Mouse (Mus musculus): ENCODE measurements around the gene Ptpn6. TPM values are rescaled to one million over a fixed set of nuclear protein-coding genes. Genes with fewer than 3 reads are reported as not detected.

Ptpn6 gene
- polyA plus RNA-seq, 1 experiment from 2014 or later, result 4.0 TPM

- H3K27ac ChIP-seq (ENCODE audit: low read length), result no peak overlapping the region
- H3K4me1 ChIP-seq (ENCODE audit: control insufficient read depth, insufficient read depth, low read length), result no peaks in the 10 kb centered on the region
- no peak overlapping the region for H3K9ac ChIP-seq (ENCODE audit: low read depth, low read length)
- H3K27me3 ChIP-seq (ENCODE audit: control insufficient read depth, insufficient read depth, low read depth, low read length), result no peaks in the 10 kb centered on the region
- no peak overlapping the region for H3K4me2 ChIP-seq (ENCODE audit: low read length)
- no peaks in the 10 kb centered on the region for H3K9me3 ChIP-seq (replicated peaks; ENCODE audit: control insufficient read depth, low read length, poor library complexity, severe bottlenecking)
- H3K4me3 ChIP-seq (ENCODE audit: low read depth, low read length), result no peak overlapping the region
- no peak for ATAC-seq
- 77% methylated on average over 8 of the region's 8 CpGs for WGBS
- peaks cover 14% of the 10 kb centered on the region for H3K36me3 ChIP-seq (ENCODE audit: control insufficient read depth, insufficient read depth, low read length)
These were observed 37.2 kb downstream of the Ptpn6 start for GRCm38 (mm10) chr6:124701338-124701737.

DNA sequence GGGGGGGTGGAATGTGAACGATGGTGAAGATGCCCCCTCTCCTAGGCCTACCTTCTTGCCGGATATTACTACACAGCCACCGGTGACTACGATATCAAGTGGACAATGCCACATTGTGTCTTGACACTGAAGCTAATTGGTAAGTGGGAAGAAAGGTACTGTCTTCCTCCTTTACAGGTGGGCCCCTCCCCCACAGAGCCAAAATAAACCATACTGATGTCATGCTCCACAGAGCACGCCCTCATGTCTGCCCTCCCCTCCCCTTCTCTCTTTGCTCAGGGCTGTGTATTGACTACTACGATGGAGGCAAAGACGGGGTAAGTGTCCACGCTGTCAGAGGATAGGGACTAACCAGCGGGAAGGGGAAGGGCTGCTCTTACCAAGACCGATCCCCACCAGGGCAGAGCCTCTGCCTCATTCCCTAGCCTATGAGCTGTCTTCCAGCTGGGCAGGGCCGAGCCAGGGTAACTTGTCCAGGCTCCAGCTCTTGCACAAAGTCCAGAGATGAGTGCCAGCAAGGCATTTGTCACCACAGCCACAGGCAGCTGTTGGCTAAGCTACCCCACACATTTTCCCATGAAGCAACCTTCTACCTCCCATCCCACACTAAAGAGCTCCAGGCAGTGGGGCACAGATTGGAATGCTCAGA, 38.4 kb downstream of the Ptpn6 start:
- Histone ChIP-seq H3K27me3 (ENCODE audit: control insufficient read depth, insufficient read depth, low read depth, low read length) (no peaks in the 10 kb centered on the region), H3K27ac (ENCODE audit: low read length) (no peak overlapping the region), H3K9me3 (replicated peaks; ENCODE audit: control insufficient read depth, low read length, poor library complexity, severe bottlenecking) (no peaks in the 10 kb centered on the region), H3K4me2 (ENCODE audit: low read length) (no peak overlapping the region), H3K9ac (ENCODE audit: low read depth, low read length) (no peak overlapping the region), H3K4me1 (ENCODE audit: control insufficient read depth, insufficient read depth, low read length) (no peaks in the 10 kb centered on the region), H3K36me3 (ENCODE audit: control insufficient read depth, insufficient read depth, low read length) (peaks cover 14% of the 10 kb centered on the region), H3K4me3 (ENCODE audit: low read depth, low read length) (no peak overlapping the region)
- WGBS, result 89% methylated on average over 11 of the region's 11 CpGs
- ATAC-seq, result no peak; the same call in 1 of the 2 replicates

DNA sequence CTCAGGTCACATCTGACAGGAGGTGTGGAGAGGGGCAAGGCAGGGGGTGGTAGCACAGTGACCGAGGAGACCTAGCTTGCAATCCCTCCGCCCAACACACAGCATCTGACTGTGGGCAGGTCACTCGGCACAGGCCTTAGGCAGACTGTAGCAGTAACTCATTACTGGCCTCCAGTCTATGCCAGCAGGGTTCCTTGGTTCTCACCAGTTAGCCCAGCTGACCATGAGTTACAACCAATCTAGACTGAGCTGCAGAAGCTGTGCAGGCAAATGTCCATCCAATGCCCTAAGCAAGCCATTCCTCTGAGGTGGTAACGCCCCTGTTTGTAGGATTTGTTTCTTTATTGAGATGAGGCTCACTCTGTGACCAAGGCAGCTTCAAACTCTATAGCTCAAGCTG, 39.1 kb downstream of the Ptpn6 start:
- peaks cover 14% of the 10 kb centered on the region for H3K36me3 ChIP-seq (ENCODE audit: control insufficient read depth, insufficient read depth, low read length)
- no peak overlapping the region for H3K9ac ChIP-seq (ENCODE audit: low read depth, low read length)
- ATAC-seq, result no peak
- 91% methylated on average over 4 of the region's 4 CpGs for WGBS
- no peaks in the 10 kb centered on the region for H3K27me3 ChIP-seq (ENCODE audit: control insufficient read depth, insufficient read depth, low read depth, low read length)
- H3K27ac ChIP-seq (ENCODE audit: low read length), result no peak overlapping the region
- no peak overlapping the region for H3K4me2 ChIP-seq (ENCODE audit: low read length)
- no peak overlapping the region for H3K4me3 ChIP-seq (ENCODE audit: low read depth, low read length)
- H3K4me1 ChIP-seq (ENCODE audit: control insufficient read depth, insufficient read depth, low read length), result no peaks in the 10 kb centered on the region
- no peaks in the 10 kb centered on the region for H3K9me3 ChIP-seq (replicated peaks; ENCODE audit: control insufficient read depth, low read length, poor library complexity, severe bottlenecking)

- no peak for ATAC-seq
- Histone ChIP-seq H3K36me3 (ENCODE audit: control insufficient read depth, insufficient read depth, low read length) (peaks cover 12% of the 10 kb centered on the region), H3K4me2 (ENCODE audit: low read length) (no peak overlapping the region), H3K27ac (ENCODE audit: low read length) (no peak overlapping the region), H3K27me3 (ENCODE audit: control insufficient read depth, insufficient read depth, low read depth, low read length) (no peaks in the 10 kb centered on the region), H3K9me3 (replicated peaks; ENCODE audit: control insufficient read depth, low read length, poor library complexity, severe bottlenecking) (no peaks in the 10 kb centered on the region), H3K4me1 (ENCODE audit: control insufficient read depth, insufficient read depth, low read length) (no peaks in the 10 kb centered on the region), H3K4me3 (ENCODE audit: low read depth, low read length) (no peak overlapping the region), H3K9ac (ENCODE audit: low read depth, low read length) (no peak overlapping the region)
- 86% methylated on average over 6 of the region's 6 CpGs for WGBS
These were observed 39.8 kb downstream of the Ptpn6 start for GRCm38 (mm10) chr6:124698751-124699150.

GRCm38 (mm10) chr6:124696441-124697150, 41.9 kb downstream of the Ptpn6 start:
- no peaks in the 10 kb centered on the region for H3K4me1 ChIP-seq (ENCODE audit: control insufficient read depth, insufficient read depth, low read length)
- H3K4me3 ChIP-seq (ENCODE audit: low read depth, low read length), result no peak overlapping the region
- 0 out of 2 replicates have a peak, but pooled peaks cover 3% of the 10 kb centered on the region for H3K36me3 ChIP-seq (ENCODE audit: control insufficient read depth, insufficient read depth, low read length)
- no peaks in the 10 kb centered on the region for H3K27me3 ChIP-seq (ENCODE audit: control insufficient read depth, insufficient read depth, low read depth, low read length)
- H3K9me3 ChIP-seq (replicated peaks; ENCODE audit: control insufficient read depth, low read length, poor library complexity, severe bottlenecking), result no peaks in the 10 kb centered on the region
- H3K27ac ChIP-seq (ENCODE audit: low read length), result no peak overlapping the region
- no peak overlapping the region for H3K9ac ChIP-seq (ENCODE audit: low read depth, low read length)
- WGBS, result 96% methylated on average over 7 of the region's 7 CpGs
- no peak overlapping the region for H3K4me2 ChIP-seq (ENCODE audit: low read length)
- no peak for ATAC-seq

DNA sequence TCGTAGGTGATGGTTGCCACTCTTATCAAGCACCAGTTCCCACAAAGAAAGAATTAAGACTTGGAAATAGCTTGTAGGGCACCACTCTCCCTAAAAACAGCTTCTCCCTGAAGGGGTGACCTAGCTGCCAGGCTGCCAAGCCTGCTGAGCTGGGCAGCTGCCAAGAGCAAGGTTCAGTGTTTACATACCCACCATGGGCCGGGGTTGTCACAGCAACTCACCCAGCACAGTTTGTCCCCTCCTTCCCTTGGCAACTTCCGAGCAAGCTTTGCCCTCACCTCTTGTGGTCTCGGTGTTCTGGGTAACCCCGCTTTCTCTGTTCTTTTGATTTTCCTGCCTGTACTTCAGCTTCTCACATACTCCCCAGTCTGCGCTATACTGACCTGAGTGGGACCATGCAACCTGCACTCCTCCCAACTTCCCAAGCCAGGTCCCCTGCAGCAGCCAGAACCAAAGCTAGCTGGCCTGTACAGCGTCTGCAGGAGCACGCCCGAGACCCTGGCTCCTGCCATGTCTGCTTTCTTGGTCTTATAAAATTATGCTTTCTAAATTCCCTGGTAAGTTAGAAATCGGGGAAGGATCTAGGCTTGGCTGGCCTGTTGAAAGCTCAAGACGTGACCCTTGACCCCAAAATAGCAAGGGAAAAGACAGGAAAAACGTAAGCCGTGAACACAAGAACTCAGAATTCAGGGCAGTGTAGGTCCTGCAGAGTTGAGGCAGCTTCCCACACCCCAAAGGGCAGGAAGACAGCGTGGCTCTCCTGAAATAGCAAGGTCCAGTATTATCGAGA, 44.2 kb downstream of the Ptpn6 start:
- H3K4me2 ChIP-seq (ENCODE audit: low read length), result no peak overlapping the region
- H3K27ac ChIP-seq (ENCODE audit: low read length), result 0 out of 2 replicates have a peak overlapping the region, but pooled peaks have one; percentile 1
- 69% methylated on average over 15 of the region's 15 CpGs for WGBS
- no peaks in the 10 kb centered on the region for H3K4me1 ChIP-seq (ENCODE audit: control insufficient read depth, insufficient read depth, low read length)
- H3K27me3 ChIP-seq (ENCODE audit: control insufficient read depth, insufficient read depth, low read depth, low read length), result no peaks in the 10 kb centered on the region
- H3K9ac ChIP-seq (ENCODE audit: low read depth, low read length), result no peak overlapping the region
- H3K4me3 ChIP-seq (ENCODE audit: low read depth, low read length), result no peak overlapping the region
- H3K36me3 ChIP-seq (ENCODE audit: control insufficient read depth, insufficient read depth, low read length), result 0 out of 2 replicates have a peak, but pooled peaks cover 3% of the 10 kb centered on the region
- peak; percentile 76 for ATAC-seq
- no peaks in the 10 kb centered on the region for H3K9me3 ChIP-seq (replicated peaks; ENCODE audit: control insufficient read depth, low read length, poor library complexity, severe bottlenecking)

- WGBS, result 87% methylated on average over 15 of the region's 15 CpGs
- Histone ChIP-seq H3K4me3 (ENCODE audit: low read depth, low read length) (no peak overlapping the region), H3K27me3 (ENCODE audit: control insufficient read depth, insufficient read depth, low read depth, low read length) (no peaks in the 10 kb centered on the region), H3K36me3 (ENCODE audit: control insufficient read depth, insufficient read depth, low read length) (no peaks in the 10 kb centered on the region), H3K27ac (ENCODE audit: low read length) (peak overlapping the region; percentile 11; the same call in 1 of the 2 replicates), H3K4me2 (ENCODE audit: low read length) (no peak overlapping the region), H3K4me1 (ENCODE audit: control insufficient read depth, insufficient read depth, low read length) (no peaks in the 10 kb centered on the region), H3K9me3 (replicated peaks; ENCODE audit: control insufficient read depth, low read length, poor library complexity, severe bottlenecking) (no peaks in the 10 kb centered on the region), H3K9ac (ENCODE audit: low read depth, low read length) (no peak overlapping the region)
- no peak for ATAC-seq
These were observed 45.1 kb downstream of the Ptpn6 start for GRCm38 (mm10) chr6:124693243-124693981.

GRCm38 (mm10) chr6:124690517-124690916, 48.0 kb downstream of the Ptpn6 start:
- H3K4me2 ChIP-seq (ENCODE audit: low read length), result no peak overlapping the region
- no peaks in the 10 kb centered on the region for H3K4me1 ChIP-seq (ENCODE audit: control insufficient read depth, insufficient read depth, low read length)
- H3K9ac ChIP-seq (ENCODE audit: low read depth, low read length), result no peak overlapping the region
- WGBS, result 97% methylated on average over 3 of the region's 3 CpGs
- no peak for ATAC-seq
- H3K4me3 ChIP-seq (ENCODE audit: low read depth, low read length), result no peak overlapping the region
- no peak overlapping the region for H3K27ac ChIP-seq (ENCODE audit: low read length)
- no peaks in the 10 kb centered on the region for H3K9me3 ChIP-seq (replicated peaks; ENCODE audit: control insufficient read depth, low read length, poor library complexity, severe bottlenecking)
- H3K36me3 ChIP-seq (ENCODE audit: control insufficient read depth, insufficient read depth, low read length), result no peaks in the 10 kb centered on the region
- no peaks in the 10 kb centered on the region for H3K27me3 ChIP-seq (ENCODE audit: control insufficient read depth, insufficient read depth, low read depth, low read length)

All from midbrain, embryonic 16.5 days (tissue).